Mouse (Mus musculus): ENCODE results near the gene Ctsz.

Gene Ctsz

DNA sequence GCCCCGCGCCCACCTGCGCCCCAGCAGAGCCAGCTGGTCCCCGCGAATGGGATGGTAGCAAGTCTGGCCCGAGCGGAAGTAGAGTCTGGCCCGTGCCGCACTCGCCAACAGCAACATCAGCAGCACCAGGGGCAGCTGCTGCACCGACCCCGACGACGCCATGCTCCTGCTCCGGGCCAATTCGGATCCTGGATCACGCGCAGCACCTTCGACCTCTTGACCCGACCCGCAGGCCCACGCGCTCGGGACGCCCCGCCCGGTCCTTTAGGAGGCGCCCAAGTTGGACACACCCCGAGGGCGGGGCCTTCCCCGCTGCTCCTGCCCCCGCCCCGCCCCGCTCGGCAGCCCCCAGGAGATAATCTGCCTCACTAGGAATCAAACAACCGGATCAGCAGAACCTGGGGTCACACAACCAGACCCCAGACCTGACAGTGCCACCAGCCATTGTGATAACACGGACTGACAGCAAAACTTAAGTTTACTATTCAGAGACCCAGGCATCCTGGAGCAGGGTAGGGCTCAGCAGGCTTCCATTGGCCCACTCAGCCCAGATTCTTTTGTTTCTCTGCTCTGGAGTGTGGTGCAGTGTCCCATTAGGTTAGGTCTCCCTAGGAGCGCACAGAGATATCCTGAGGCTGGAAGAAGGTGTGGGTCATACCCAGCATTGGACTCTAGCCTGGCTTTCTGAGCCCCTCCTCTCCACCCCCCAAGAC lies at the start of gene Ctsz:
TSS of gene Ctsz (minus strand) at position 303 of the 713 bp plus-strand sequence.
- DNase-seq (ENCODE audit: extremely low read depth, low read depth): no peak

DNA sequence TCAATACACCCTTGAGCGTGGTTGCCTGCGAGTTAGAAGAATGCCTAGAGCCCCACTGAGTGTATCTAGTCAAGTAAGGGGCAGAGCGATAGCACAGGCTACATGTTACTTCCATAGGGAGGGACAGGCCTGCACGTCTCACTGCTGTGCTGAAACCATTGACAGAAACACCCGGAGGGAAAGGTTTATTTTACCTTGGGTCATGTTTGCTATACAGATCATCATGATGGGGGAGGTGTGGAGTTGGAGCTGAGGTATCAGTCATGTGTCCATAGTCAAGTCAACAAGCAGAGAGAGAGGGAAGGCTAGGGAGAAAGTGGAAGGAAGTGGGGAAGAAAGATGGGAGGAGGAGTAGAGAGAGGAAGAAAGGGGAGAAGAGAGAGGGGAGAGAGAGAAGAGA lies 48.2 kb upstream of the Ctsz start:
- DNase-seq (ENCODE audit: extremely low read depth, low read depth): no peak

DNA sequence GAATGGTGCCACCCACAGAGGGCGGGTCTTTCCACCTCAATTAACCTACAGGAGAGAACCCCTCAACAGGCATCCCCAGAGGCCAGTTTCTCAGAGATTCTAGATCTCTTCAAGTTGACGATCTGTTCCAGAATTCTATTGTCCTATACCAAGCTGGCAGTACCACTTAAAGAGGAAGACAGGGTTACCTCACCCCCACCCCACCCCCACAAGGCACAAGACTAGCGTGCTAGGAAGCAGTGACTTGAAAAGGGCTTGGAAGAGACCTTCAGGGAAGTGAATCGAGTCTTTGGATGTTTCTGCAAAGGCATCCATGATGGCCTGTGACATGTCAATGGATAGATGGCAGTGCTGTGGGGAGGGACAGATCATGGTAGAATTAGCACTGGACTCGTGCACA lies 39.9 kb upstream of the Ctsz start:
- no peak for DNase-seq (ENCODE audit: extremely low read depth, low read depth)

DNA sequence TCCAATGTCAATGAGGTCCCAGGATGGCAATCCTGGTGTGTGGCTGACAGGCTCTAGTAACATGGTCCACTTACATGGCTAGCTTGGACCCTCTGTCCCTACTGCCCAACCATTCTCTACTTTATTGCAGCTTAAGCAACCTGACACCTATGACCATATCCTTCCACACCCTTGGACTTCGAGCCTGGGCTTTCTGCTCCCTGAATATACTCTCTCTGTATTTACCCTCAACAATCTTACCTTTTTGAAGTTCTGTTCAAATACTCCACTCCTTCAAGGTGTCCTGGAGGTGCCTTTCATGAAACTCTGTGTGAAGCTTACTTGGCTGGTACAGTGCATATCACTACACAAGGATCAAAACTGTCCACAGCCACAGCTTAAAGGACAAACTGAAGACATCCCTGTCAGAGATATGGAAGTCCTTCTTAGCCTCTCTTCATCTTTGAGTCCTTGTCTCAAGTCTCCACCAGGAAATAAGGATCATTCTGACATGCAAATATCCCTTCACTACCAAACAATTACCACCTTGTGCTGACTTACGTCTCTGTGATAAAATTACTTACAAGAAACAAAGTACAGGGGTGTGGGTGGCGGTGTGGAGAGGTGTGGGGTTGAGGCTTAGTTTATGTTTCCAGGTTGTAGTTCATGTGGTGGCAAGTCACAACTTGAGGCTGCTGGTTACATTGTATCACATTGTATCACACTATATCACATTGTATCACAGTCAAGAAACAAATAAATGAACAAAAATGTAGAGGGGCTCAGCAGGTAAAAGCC lies 38.9 kb upstream of the Ctsz start:
- DNase-seq (ENCODE audit: extremely low read depth, low read depth): no peak

DNA sequence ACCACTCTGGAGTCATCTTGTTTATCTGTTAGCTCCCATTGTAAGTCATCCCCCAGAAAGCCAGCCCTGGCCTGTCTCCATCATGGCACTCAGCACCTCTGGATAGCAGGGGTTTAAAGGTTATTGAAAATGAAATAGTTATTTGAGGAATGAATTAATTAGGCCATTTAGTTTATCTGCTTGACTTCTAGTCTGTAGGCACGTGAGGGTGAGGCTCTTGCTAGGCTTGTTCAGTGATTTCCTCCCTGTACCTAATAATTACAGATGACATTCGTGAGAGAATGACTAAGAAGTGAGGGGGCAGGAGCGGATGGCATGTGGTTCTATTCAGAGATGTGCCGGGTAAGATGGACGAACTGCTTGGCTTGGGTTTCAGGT lies 34.7 kb upstream of the Ctsz start:
- no peak for DNase-seq (ENCODE audit: extremely low read depth, low read depth)

DNA sequence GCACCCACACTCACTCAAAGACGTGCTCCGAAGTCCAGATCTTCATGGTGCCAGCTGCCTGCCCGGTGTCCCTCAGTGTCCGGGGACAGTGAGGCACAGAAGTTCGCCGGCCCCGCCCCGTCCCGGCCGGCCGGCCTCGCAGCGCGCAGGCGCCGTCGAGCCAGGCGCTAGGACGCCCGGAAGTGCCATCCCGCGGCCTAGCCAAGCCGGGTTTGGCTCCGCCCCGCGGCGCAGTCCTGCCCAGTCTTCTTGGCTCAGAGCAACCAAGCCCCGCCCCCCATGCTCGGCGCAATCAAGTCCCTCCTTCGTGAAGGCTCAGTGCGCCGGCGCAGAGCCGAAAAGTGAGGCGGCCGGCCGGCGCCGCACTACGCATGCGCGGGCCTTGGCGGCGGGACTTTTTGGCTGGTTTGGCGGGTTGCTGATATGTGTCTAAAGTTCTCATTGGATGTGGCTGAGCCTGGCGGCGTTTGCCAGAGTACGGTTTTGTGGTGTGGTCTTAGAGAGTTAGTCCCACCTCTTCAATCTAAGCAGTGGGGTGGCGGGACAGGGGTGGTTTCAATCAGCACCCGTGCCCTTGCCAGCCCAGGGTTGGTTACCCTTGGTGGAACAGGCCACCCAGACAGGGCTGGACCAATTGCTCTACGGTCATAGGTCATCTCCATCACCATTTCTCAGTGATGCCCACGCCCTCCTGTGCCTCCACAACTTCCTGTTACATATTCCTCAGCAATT lies 34.1 kb upstream of the Ctsz start, which contains the start of gene Prelid3b:
TSS of gene Prelid3b (minus strand) at position 264 of the 732 bp plus-strand sequence.
- DNase-seq (ENCODE audit: extremely low read depth, low read depth): peak; percentile 91

DNA sequence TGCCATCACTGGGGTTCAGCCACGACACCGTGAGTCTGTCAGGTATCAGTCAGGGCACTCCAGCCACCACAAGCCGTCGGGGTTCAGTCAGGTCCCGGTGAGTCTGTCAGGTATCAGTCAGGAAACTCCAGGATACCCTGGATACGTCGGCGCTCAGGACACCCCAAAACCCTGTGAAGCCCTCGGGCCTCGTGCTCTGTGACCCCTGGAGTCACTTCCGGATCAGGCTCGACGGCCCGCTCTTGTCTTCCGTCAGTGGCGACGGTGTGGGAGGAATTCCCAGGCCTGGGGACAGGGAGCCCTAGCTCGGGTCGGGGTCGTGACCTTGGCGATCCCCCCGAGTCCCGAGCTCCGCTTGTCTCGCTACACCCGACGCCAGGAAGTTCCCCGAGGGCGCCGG lies 33.6 kb upstream of the Ctsz start:
- DNase-seq (ENCODE audit: extremely low read depth, low read depth): no peak

DNA sequence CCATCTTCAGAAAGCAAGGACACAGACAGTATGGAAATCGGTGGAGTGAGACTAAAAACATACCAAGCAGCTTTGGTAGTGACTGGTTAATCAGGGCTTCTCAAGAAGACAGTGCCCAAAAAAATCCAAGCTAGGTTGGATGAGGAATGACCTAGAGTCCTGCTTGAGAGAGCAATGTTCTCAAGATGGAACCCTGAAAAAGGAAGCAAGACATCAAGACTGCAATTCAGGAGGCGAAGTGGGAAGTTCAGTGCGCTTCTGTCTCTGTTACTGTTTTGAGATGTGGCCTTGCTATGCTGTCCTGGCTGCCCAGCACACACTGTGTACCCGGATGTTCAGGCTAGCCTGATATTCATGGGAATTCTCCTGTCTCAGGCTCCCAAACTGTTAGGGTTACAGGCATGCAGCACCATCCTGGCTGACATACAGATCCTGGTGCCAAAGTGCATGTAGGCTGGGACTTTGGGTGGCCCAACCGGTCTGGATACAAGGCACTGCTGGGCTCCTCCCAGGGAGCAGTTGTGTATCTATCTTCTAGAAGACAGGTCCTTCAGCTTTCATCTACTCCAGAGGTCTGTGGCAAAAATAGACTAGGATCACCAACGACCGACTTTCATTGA lies 32.1 kb upstream of the Ctsz start:
- DNase-seq (ENCODE audit: extremely low read depth, low read depth): no peak

DNA sequence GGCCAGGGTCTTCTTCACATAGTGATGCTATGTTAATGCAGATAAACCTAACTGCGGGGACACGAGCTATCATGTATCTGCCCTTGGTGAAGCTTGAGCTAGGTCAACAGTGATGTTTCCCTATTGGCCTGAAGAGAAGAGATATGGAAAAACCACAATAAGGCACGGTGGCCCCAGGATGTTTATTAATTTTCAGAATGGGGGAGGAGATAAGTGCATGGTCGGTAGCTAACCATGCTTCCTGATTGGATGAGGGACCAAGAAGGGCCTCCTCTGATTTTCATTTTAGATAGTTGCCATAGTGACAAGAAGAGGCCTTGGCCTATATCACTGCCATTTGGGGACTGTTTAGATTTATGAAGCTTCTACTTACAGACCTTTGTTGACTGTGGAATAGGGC lies 31.5 kb upstream of the Ctsz start:
- peak; percentile 66 for DNase-seq (ENCODE audit: extremely low read depth, low read depth)

DNA sequence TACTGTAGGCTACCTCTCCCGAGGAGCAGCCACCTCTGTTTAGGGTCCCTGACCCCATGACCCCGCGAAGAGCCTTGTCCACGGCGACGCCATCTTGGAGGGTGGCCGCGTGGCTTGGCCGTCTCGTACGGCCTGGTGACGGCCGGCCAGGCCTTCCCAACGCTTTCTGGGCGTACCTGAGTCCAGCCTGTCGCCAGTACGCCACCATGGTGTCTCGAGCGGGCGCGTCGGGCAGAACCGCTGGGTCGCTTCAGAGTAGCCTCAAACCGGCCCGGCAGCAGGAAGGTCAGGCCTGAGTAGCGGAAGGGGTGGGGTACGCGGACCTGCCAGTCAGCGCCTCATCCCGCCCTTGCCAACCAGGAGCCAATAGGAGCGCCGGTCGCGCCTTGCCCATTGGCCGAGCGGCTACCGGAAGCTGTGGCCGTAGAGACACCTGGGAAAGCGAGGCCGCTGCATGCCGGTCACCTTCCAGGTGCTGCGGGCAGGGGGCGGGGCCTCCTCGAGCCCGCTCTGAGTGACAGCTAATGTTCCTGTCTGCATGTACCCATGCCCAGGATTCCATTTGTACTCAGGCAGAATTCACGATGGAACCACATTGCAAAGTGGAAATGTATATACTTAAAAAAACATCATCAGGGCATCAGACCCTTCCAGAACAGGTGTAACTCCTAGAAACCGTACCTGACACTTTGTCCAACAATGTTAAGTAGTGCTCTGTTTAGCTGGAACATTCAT lies 25.1 kb upstream of the Ctsz start, which contains the start of gene Atp5e:
TSS of gene Atp5e (minus strand) at position 317 of the 735 bp plus-strand sequence.
- peak; percentile 77 for DNase-seq (ENCODE audit: extremely low read depth, low read depth)

DNA sequence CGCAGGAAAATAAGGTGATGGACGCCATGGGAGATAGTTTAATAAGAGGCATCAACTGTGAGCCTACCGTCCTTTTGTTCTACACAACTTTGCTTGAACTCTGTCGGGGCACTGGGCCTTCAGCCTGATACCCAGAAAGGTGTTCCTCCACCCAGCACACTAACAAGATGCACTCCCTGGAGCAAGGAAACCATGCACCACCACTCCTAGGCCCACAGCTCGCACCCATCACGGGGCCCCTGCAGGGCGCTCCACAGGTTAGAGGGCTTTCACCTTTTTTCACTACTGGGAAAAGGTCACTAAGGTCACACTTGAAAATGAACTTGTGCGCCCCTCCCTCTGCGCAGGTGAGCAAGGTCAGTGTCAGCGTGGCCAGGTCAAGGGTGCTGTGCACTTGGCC lies 24.5 kb upstream of the Ctsz start:
- DNase-seq (ENCODE audit: extremely low read depth, low read depth): no peak

DNA sequence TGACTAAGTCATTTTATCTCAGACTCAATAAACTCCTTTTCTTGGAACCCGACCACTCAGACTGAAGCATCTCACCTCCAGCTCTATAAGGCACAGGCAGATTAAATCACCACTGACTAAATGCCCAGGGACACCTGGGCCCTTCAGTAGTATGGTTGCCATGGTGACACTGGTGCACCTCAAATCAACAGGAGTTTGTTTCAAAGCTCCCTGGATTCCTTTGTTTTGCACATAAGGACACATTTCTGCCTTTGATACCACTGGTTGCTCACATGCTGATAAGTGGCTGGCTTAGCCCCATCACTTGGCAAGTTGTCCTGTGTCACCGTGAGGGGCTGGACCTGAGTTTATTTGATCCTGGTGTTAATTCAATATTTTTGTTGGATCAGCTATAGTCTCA lies 20.5 kb upstream of the Ctsz start:
- no peak for DNase-seq (ENCODE audit: extremely low read depth, low read depth)

DNA sequence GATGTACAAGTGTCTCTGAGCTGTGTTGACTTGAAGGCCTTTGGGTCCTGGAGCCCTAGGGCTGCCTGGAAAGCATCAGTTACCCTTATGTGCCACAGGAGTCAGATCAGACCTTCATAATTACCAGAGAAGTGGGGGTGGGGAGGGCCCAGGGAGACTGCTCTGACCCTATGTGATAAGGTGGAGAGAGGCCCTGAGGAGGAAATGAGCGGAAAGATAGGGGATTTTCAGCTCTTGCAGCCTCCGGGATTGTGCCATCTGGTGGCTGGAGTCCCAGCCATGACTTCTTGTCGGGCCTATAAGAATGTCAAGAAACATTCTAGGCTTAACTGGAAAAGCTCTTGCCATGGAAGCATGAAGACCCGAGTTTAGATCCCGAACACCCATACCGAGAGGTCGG lies 14.8 kb upstream of the Ctsz start:
- DNase-seq (ENCODE audit: extremely low read depth, low read depth): peak; percentile 91

DNA sequence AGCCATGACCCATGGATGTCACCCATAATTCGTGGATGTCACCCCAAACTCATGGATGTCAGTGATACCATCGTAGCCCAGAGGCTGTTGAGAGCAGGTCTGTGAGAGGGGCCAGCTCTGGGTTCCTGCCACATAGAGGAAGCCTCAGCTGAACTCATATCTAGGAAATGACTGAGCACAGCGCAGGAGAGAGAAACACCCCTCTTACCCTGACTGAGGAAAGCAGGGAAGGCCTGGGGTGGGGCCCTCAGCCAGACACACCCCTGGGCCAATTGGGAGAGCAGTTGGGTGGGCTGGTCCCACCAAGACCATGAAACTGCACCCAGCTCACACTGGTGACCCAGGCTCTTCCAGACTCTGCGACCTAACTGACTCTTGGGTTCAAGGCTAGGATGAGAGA lies 11.5 kb upstream of the Ctsz start, which contains the start of gene Tubb1:
TSS of gene Tubb1 (plus strand) at position 343 of the 400 bp plus-strand sequence.
- DNase-seq (ENCODE audit: extremely low read depth, low read depth): no peak

DNA sequence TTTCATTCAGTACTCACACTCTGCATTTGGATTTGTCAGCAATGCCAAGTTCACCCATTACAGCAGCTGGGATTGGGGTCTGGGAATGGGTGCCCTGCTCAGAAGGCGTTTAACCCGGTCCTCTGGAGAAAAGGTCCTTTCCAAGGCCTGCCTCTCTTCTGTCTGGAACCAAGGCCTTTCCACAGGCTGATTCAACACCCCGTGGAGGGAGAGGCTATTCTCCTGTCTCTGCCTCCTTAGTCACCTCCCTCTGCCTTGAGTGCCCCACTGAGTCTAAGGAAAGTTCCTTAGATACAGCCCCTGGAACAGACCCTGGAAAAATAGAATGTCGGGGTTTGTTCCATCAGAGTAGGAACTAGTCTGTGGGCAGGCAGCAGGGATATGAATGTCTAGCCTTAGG lies 9.6 kb upstream of the Ctsz start:
- no peak for DNase-seq (ENCODE audit: extremely low read depth, low read depth)

DNA sequence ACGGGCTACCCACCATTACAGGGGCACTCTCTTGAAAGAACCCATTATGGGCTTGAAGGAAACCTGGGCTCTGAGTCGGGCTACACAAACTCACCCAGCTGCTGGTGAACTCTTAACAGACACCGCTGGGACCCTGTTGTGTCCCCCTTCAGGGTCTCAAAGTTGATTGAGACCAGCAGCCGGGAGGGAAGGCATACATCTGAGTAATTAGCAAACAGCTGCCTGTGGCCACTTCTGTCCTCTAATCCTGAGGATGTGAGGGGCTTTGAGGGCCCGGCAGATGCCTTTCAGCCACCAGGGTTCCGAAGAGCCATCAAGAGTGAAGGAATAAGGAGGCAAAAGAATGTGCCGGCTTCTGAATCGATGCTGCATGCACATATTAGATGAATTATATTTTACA lies 8.1 kb upstream of the Ctsz start:
- DNase-seq (ENCODE audit: extremely low read depth, low read depth): no peak

DNA sequence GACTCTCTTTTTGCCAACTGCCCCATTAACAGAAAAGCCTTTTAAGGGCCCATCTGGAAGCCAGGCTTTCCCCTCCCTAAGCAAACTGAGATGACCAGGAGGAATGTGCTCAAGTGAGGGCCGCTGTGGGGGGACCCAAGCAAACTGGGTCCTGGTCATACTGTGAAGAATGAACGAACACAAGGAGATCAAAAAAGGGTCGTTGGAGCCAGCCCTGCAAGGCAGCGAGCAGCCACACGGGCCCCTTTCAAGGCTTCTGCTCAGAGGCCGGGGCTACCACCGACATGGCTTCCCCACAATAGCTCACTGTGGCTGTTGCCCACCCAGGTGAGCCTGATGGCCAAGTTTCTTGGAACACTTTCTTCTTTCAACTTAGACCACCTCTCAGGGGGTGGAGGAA lies 7.7 kb upstream of the Ctsz start:
- DNase-seq (ENCODE audit: extremely low read depth, low read depth): no peak

DNA sequence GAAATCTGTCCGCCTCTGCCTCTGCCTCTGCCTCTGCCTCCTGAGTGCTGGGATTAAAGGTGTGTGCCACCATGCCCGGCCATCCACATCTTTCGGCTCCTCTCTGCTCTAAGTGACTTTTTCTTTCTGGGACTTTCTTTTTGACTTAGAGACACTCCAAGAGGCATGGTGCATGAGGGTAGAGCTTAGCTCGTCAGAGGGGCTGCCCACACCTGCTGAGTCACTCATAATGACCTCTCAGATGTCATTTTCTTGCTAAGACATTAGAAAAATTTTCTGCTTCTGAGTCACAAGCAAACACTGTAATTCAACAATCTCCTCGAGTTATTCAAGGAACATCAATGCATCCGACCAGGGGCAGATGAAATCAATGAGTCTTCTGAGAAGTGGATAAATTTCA lies 6.2 kb upstream of the Ctsz start:
- no peak for DNase-seq (ENCODE audit: extremely low read depth, low read depth)

DNA sequence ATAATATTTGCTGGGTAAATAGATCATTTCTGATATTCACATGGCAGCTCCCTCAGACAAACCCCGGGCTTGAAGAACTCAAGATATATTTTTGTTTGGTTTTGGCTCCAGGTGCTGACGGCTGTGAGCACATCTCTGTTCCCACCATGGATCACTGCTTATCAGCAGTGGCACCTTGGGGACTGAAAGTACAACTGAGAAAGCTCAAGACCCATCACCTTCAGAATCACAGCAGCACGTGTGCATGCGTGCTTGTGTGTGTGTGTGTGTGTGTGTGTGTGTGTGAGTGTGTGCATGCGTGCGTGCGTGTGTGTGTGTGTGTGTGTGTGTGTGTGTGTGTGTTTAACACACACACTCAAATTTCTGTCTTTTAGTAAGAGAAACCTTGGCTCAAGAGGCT lies 5.5 kb upstream of the Ctsz start:
- no peak for DNase-seq (ENCODE audit: extremely low read depth, low read depth)

DNA sequence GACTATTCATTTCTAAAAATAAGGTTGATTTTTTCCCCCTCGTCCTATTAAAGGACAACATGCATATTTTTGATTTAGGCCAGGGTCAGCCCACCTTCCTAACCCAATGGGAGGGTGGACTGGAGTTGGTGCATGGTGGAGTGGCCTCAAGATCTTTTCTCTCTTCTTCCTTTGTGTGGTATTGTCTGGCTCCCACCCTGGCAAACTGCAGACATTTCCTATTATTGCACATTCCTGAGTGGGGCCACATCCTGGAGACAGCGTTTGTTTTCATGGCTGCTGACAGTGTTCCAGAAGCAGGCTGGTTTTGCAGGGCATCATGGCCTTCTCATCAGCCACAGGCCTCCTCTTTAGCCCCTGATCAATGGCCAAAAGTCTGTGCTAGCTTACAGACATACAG lies 4.2 kb upstream of the Ctsz start:
- no peak for DNase-seq (ENCODE audit: extremely low read depth, low read depth)

DNA sequence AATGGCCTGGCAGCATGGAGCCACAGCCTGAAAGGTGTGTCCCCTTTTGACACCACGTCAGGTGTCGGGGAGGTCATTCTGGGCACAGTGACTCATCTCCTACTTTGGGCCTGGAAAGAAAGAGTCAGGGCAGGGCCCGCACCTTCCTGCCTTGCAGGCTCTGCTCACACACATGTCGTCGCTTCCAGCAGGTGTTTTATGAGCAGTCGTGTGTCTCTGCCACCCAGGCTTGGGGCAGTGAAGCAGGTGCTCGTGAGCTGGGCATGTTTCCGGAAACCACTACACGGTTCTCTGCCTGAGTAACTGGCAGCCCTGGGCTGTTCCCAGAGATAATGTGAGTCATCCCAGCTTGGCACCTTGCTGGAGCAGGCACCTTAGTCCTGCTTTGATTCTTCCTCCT lies 3.6 kb upstream of the Ctsz start:
- no peak for DNase-seq (ENCODE audit: extremely low read depth, low read depth)
